Mouse (Mus musculus) layer of hippocampus, adult 9-11 months (tissue): ENCODE measurements around the gene Armc9.

Experiments used
- DNase-seq: peaks from one replicate; pipeline ENCODE4 v3.0.0; 2022

Gene Armc9

GRCm38 (mm10) chr1:86320822-86321413 lies 166.3 kb downstream of the Armc9 start:
- DNase-seq, result no peak
